Mouse (Mus musculus) cerebellum, postnatal 36 days (tissue): Measurements from ENCODE around the gene Kmt2d.
"Not testable (repeated sequence)": the region's sequence is repeated elsewhere in the genome, so short reads cannot be mapped to it uniquely, and the experiment has no call there.

Experiments used
- DNase-seq, 2 experiments: peaks; one replicate each; pipeline ENCODE4 v3.0.0; 2021 to 2022; ENCODE audit warnings: mixed read lengths in 2 of 2

Gene Kmt2d

DNA sequence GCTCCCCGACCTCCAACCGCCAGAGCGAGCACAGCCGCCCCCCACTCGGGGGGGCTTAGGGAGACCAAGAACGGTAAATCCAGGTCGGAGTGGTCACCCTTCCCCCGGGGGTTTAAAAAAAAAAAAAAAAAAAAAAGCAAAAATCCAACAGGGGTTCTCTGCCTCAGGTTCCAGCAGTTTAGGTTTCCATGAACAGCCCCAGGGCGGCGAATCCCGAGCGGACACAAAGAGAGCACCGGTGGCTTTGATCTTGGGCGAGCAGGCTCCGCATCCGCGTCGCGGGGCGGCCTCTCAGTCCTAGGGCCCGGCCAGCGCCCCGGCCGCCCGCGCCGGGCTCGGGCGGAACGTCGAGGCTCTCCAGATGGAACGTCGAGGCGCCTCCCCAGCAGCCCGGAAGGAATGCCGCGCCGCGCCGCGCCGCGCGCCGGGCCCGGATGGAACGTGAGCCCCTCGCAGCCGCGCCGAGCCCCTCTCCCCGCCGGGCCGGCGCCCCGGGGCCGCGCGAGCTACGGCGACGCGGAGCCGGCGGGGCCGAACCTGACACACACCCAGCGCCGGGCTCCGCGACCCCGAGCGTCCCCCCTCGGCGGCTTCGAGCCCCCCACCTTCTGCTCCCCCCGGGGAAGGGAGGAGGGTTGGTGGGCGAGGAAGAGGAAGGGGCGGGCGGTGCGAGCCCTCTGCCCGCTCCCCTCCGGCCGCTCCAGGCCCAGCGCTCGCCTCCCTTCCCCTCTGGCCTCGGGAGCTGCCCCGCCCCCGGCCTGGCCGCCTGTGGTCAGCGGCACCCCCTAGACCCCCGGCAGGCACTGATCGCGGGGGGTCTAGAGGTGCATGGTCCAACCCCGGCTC lies at the start of gene Kmt2d:
Kmt2d (minus strand) TSS at position 135 of the 846 bp plus-strand sequence.
- DNase-seq = peak; percentile 31 to 36

GRCm38 (mm10) chr15:98918499-98918895 lies 47.5 kb upstream of the Kmt2d start:
- not testable (repeated sequence) for DNase-seq

DNA sequence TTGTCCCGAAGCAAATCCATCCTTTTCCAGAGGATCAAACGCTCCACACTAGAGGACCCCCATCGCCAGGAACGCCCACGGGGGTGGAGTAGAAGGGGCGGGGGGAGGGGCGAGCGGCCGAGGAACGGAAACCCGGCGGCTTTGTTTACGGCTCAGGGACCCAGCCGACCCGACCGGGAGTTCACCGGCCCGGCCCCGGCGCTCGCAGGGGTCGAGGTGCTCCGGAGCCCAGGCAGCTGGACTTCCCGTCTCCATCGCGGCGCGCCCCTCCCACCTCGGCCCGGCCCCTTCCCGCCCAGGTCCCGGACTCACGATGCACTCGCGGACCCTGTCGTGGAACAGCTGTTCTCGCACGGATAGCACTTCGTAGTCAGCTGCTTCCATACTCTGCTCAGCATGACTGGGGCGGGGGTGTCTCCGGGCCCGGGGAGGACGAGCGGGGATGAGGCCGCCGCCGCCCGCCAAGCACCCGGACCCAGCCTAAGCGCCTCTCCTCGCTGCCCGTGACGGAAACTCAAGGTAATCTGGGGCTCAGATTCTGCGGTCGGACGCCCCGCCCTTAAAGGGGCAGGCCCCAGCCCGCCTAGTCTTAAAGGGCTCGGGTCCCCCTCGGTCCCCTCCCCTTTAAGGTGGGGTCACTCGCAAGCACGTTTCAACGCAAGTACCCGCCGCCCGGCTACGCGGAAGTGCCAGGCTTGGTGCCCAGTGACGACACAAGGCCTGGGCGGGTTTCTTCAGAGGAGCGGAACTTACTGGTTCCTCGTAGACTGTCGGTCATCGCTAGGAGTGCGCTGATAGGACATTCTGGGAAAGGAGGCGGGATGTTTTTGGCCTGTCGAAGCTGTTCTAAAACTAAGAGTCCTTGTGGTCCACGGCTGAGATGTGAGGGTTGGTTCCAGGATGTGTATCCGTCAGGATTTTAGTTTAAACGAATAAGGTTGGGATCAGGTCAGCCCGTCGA lies 46.8 kb upstream of the Kmt2d start, which contains the start of gene Lmbr1l:
Lmbr1l (minus strand) TSS at position 694 of the 961 bp plus-strand sequence.
- peak; percentile 98 to 99 for DNase-seq

- no peak for DNase-seq
Observed at GRCm38 (mm10) chr15:98917091-98917490, 46.1 kb upstream of the Kmt2d start.

- DNase-seq = no peak
Observed at GRCm38 (mm10) chr15:98916016-98916415, 45.0 kb upstream of the Kmt2d start.

DNA sequence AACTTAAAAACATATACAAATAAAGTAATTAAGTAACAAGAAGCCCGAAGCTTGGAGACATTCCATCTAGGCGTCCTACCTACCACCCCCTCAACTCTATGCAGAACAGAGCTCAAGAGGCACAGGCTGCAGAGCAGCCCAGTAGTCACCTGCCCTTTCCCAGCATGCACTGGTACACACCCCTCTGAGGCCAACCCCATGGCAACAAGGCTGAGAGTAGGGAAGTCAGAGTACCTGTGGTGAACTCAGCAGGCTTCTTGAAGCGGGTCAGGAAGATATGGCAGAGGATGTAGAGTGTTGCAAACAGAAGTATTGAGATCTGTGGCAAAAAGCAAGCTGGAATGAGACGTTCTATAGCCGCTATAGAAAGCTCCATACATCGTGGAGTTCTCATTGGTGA lies 43.9 kb upstream of the Kmt2d start:
- no peak for DNase-seq

DNA sequence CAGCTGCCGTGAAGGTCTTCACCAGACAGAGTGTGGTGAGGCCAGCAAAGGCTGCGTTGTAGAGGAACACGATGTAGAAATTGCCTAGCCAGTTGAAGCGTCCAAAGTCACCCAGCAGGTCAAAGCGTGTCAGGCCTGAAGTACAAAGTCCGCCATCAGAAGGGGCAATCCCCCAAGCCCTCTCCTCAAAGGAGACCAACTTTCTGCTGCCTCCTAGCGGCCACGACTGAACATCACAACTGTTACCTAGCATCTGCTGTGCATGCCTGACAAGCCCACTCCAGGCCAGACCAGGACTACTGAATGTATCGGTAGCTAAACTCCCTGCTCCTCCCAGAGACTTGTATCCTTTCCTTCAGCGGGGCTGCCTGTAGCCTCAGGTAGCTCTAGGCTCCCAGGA lies 33.7 kb upstream of the Kmt2d start:
- peak; percentile 34 for DNase-seq

GRCm38 (mm10) chr15:98902600-98902999 lies 31.6 kb upstream of the Kmt2d start:
- no peak for DNase-seq

DNA sequence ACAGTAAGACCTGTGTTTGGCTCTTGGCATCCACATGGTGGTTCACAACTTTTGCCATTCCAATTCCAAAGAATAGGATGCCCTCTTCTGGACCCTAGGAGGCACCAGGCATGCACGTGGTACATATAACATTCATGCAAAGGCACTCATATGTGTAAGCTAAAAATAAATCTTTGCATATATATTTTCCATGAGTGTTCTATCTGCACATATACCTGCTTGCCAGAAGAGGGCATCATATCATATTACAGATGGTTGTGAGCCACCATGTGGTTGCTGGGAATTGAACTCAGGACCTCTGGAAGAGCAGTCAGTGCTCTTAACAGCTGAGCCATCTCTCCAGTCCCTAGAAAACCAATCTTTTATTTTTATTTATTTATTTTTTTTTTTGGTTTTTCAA lies 30.5 kb upstream of the Kmt2d start:
- DNase-seq = no peak

GRCm38 (mm10) chr15:98897928-98898800 lies 27.2 kb upstream of the Kmt2d start, which contains the start of gene Dhh:
Gene Dhh, minus strand, starts transcription at chr15:98898540.
- no peak for DNase-seq

GRCm38 (mm10) chr15:98897495-98897894 lies 26.5 kb upstream of the Kmt2d start:
- no peak for DNase-seq

GRCm38 (mm10) chr15:98895635-98896589 lies 24.9 kb upstream of the Kmt2d start:
- DNase-seq = no peak

- no peak for DNase-seq
Observed at GRCm38 (mm10) chr15:98894746-98895634, 24.0 kb upstream of the Kmt2d start.

DNA sequence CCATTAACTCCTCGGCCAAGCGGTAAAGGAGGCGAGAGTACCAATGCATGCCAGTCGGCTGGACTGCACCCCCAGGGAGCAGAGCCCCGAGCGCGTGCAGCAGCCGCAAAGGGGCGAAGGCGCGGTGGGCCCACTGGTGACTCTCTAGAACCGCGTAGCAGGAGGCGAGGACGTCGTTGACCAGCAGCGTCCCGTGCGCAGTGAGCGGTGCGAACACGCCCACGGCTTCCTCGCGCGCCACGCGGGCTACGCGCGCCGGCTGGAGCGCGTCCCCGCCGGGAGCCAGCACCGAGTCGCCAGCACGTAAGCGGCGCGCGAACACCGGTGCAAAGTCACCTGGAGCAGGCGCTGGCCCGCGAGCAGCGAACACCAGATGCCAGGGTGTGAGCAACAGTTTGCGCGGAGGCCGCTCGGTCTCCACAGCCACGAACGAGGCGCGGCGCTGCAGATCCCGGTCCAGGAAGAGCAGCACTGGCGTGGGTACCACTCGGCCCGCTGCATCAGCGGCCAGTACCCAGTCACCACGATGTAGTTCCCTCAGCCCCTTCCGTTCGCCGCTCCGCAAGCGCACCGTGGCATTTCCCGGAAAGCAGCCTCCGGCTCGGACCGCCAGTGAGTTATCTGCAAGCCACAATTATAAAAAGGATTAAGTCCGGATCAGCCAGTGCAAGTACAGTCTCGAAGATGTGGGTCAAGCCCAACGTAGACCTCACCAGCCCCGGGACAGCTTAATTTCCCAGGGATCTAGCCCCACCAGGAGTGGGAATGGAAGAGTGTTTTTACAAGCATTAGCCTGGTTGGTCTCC lies 23.1 kb upstream of the Kmt2d start, which contains the start of gene Rhebl1:
Rhebl1 (minus strand) TSS at position 601 of the 806 bp plus-strand sequence.
- peak; percentile 43 to 46 for DNase-seq

DNA sequence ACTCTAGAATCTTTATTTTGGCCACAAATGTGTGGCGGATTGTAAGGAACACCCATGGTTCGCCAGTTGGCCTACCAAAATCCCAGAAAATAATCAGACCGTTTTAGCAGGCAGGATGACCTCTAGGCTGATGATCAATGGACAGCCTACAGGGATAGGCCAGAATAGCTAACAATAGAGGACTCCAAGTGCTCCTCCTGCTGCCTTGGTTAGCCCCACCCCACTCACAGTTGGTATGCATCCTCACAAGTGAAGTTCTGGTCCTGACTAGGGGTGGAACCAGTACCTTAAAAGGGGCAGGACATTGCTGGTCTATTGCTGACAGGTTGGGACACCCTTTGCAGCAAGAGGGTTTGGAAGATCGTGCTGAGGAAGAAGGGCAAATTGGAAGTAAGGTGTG lies 22.0 kb upstream of the Kmt2d start:
- DNase-seq = no peak

- peak; percentile 68 to 75 for DNase-seq
Observed at GRCm38 (mm10) chr15:98891907-98892606, 21.1 kb upstream of the Kmt2d start.

GRCm38 (mm10) chr15:98891198-98891742 lies 20.3 kb upstream of the Kmt2d start:
- DNase-seq = no peak

GRCm38 (mm10) chr15:98887526-98887925 lies 16.5 kb upstream of the Kmt2d start:
- peak in 1 of 2 experiments; percentile 19 for DNase-seq
